Mouse (Mus musculus): Measurements from ENCODE around the gene Zfp618. TPM values are rescaled to one million over a fixed set of nuclear protein-coding genes. Genes with fewer than 3 reads are reported as not detected.

The Zfp618 gene
- total and polyA plus RNA-seq, 3 experiments = not detected

- Histone ChIP-seq H3K4me3 (ENCODE audit: control insufficient read depth in 1 of 2, insufficient read depth in 1 of 2, low read depth in 2 of 2, low read length in 2 of 2) (no peak overlapping the region), H3K36me3 (ENCODE audit: control insufficient read depth in 1 of 2, insufficient read depth in 2 of 2, low read length in 2 of 2) (no peaks in the 10 kb centered on the region), H3K79me2 (ENCODE audit: control insufficient read depth, insufficient read depth, low read length, poor library complexity) (no peaks in the 10 kb centered on the region), H3K27me3 (ENCODE audit: control insufficient read depth in 1 of 2, insufficient read depth in 2 of 2, low read length in 2 of 2) (no peaks in the 10 kb centered on the region), H3K4me1 (ENCODE audit: control insufficient read depth in 1 of 2, insufficient read depth in 2 of 2, low read length in 2 of 2) (no peaks in the 10 kb centered on the region), H3K9me3 (replicated peaks; ENCODE audit: insufficient read depth, low read length) (no peaks in the 10 kb centered on the region), H3K9ac (ENCODE audit: control insufficient read depth, low read depth, low read length, poor library complexity, severe bottlenecking) (no peak overlapping the region), H3K27ac (ENCODE audit: control insufficient read depth, low read depth, low read length) (no peak overlapping the region)
- no peak for DNase-seq (ENCODE audit: low read depth, low spot score)
- TF ChIP-seq GATA1 (IDR thresholded peaks at IDR 0.05; ENCODE audit: low read depth, low read length) (no peak), MYB (IDR thresholded peaks at IDR 0.05; ENCODE audit: low read depth, low read length) (no peak), POLR2AphosphoS5 (IDR thresholded peaks at IDR 0.05; ENCODE audit: borderline replicate concordance, low read depth, low read length) (no peak)
These were observed 60.9 kb downstream of the Zfp618 start for GRCm38 (mm10) chr4:63026286-63026685.

GRCm38 (mm10) chr4:63027451-63027850 lies 62.1 kb downstream of the Zfp618 start:
- Histone ChIP-seq H3K27ac (ENCODE audit: control insufficient read depth, low read depth, low read length) (no peak overlapping the region), H3K36me3 (ENCODE audit: control insufficient read depth in 1 of 2, insufficient read depth in 2 of 2, low read length in 2 of 2) (no peaks in the 10 kb centered on the region), H3K4me1 (ENCODE audit: control insufficient read depth in 1 of 2, insufficient read depth in 2 of 2, low read length in 2 of 2) (no peaks in the 10 kb centered on the region), H3K27me3 (ENCODE audit: control insufficient read depth in 1 of 2, insufficient read depth in 2 of 2, low read length in 2 of 2) (no peaks in the 10 kb centered on the region), H3K79me2 (ENCODE audit: control insufficient read depth, insufficient read depth, low read length, poor library complexity) (no peaks in the 10 kb centered on the region), H3K4me3 (ENCODE audit: control insufficient read depth in 1 of 2, insufficient read depth in 1 of 2, low read depth in 2 of 2, low read length in 2 of 2) (no peak overlapping the region), H3K9me3 (replicated peaks; ENCODE audit: insufficient read depth, low read length) (no peaks in the 10 kb centered on the region), H3K9ac (ENCODE audit: control insufficient read depth, low read depth, low read length, poor library complexity, severe bottlenecking) (no peak overlapping the region)
- no peak for DNase-seq (ENCODE audit: low read depth, low spot score)
- TF ChIP-seq ZC3H11A (IDR thresholded peaks at IDR 0.05; ENCODE audit: low read depth, low read length) (no peak), ZKSCAN1 (IDR thresholded peaks at IDR 0.05; ENCODE audit: low read depth, low read length) (no peak), MAX (IDR thresholded peaks at IDR 0.05; ENCODE audit: low read length) (no peak), UBTF (IDR thresholded peaks at IDR 0.05; ENCODE audit: borderline replicate concordance, insufficient read depth, low read depth, low read length) (no peak), CHD2 (IDR thresholded peaks at IDR 0.05; ENCODE audit: low read length) (no peak), KAT2A (conservative IDR thresholded peaks at IDR 0.05; ENCODE audit: low read depth, low read length) (no peak), MEF2A (IDR thresholded peaks at IDR 0.05; ENCODE audit: extremely low read depth, insufficient replicate concordance, low read depth, low read length, poor library complexity, severe bottlenecking) (no peak)

GRCm38 (mm10) chr4:63030157-63030556 lies 64.8 kb downstream of the Zfp618 start:
- no peak overlapping the region for H3K9ac ChIP-seq (ENCODE audit: control insufficient read depth, low read depth, low read length, poor library complexity, severe bottlenecking)
- no peaks in the 10 kb centered on the region for H3K36me3 ChIP-seq (ENCODE audit: control insufficient read depth in 1 of 2, insufficient read depth in 2 of 2, low read length in 2 of 2)
- H3K9me3 ChIP-seq (replicated peaks; ENCODE audit: insufficient read depth, low read length) = no peaks in the 10 kb centered on the region
- H3K4me1 ChIP-seq (ENCODE audit: control insufficient read depth in 1 of 2, insufficient read depth in 2 of 2, low read length in 2 of 2) = no peaks in the 10 kb centered on the region
- H3K27me3 ChIP-seq (ENCODE audit: control insufficient read depth in 1 of 2, insufficient read depth in 2 of 2, low read length in 2 of 2) = no peaks in the 10 kb centered on the region
- no peak overlapping the region for H3K4me3 ChIP-seq (ENCODE audit: control insufficient read depth in 1 of 2, insufficient read depth in 1 of 2, low read depth in 2 of 2, low read length in 2 of 2)
- no peak for DNase-seq (ENCODE audit: low read depth, low spot score)
- H3K27ac ChIP-seq (ENCODE audit: control insufficient read depth, low read depth, low read length) = no peak overlapping the region
- no peaks in the 10 kb centered on the region for H3K79me2 ChIP-seq (ENCODE audit: control insufficient read depth, insufficient read depth, low read length, poor library complexity)
- TF ChIP-seq MYB (IDR thresholded peaks at IDR 0.05; ENCODE audit: low read depth, low read length) (no peak), POLR2A (IDR thresholded peaks at IDR 0.05; ENCODE audit: control insufficient read depth in 1 of 2, insufficient read depth in 1 of 2, low read depth in 1 of 2, low read length in 2 of 2, poor library complexity in 1 of 2) (no peak), E2F4 (IDR thresholded peaks at IDR 0.05; ENCODE audit: borderline replicate concordance, low read depth, low read length) (no peak), TAL1 (IDR thresholded peaks at IDR 0.05; ENCODE audit: low read length) (no peak), CTCF (IDR thresholded peaks at IDR 0.05 in 2 of 3, conservative IDR thresholded peaks at IDR 0.05 in 1 of 3; ENCODE audit: control insufficient read depth in 1 of 3, insufficient read depth in 1 of 3, low read depth in 2 of 3, low read length in 3 of 3, poor library complexity in 1 of 3, severe bottlenecking in 1 of 3) (no peak), ETS1 (IDR thresholded peaks at IDR 0.05; ENCODE audit: low read depth, low read length) (no peak), POLR2AphosphoS2 (IDR thresholded peaks at IDR 0.05; ENCODE audit: low read length) (no peak), CHD2 (IDR thresholded peaks at IDR 0.05; ENCODE audit: low read length) (no peak), MAX (IDR thresholded peaks at IDR 0.05; ENCODE audit: low read length) (no peak), MYC (IDR thresholded peaks at IDR 0.05; ENCODE audit: low read depth, low read length) (no peak), HCFC1 (IDR thresholded peaks at IDR 0.05; ENCODE audit: low read depth, low read length) (no peak), UBTF (IDR thresholded peaks at IDR 0.05; ENCODE audit: borderline replicate concordance, insufficient read depth, low read depth, low read length) (no peak)

All from MEL (cell line).